Mouse (Mus musculus): ENCODE data around the gene Cachd1. TPM values are rescaled to one million over a fixed set of nuclear protein-coding genes. Genes with fewer than 3 reads are reported as not detected.

Cachd1 gene
- polyA plus RNA-seq, 1 experiment = 37.6 TPM

- H3K4me3 ChIP-seq (ENCODE audit: insufficient read depth, low read length) = no peak overlapping the region
- TF ChIP-seq CTCF (IDR thresholded peaks at IDR 0.05; ENCODE audit: borderline replicate concordance, insufficient read depth, low read length) (no peak), POLR2A (IDR thresholded peaks at IDR 0.05; ENCODE audit: low read depth, low read length) (no peak)
- H3K4me1 ChIP-seq (ENCODE audit: control insufficient read depth, insufficient read depth, low read length) = no peaks in the 10 kb centered on the region
- no peak overlapping the region for H3K27ac ChIP-seq (ENCODE audit: insufficient read depth, low read length)
Measured at GRCm38 (mm10) chr4:100925153-100925552, 148.7 kb downstream of the Cachd1 start.

GRCm38 (mm10) chr4:100926608-100927007 lies 150.1 kb downstream of the Cachd1 start:
- H3K4me1 ChIP-seq (ENCODE audit: control insufficient read depth, insufficient read depth, low read length) = no peaks in the 10 kb centered on the region
- no peak overlapping the region for H3K4me3 ChIP-seq (ENCODE audit: insufficient read depth, low read length)
- TF ChIP-seq CTCF (IDR thresholded peaks at IDR 0.05; ENCODE audit: borderline replicate concordance, insufficient read depth, low read length) = no peak
- no peak for TF ChIP-seq POLR2A (IDR thresholded peaks at IDR 0.05; ENCODE audit: low read depth, low read length)
- H3K27ac ChIP-seq (ENCODE audit: insufficient read depth, low read length) = no peak overlapping the region

GRCm38 (mm10) chr4:100927059-100927458 lies 150.6 kb downstream of the Cachd1 start:
- TF ChIP-seq CTCF (IDR thresholded peaks at IDR 0.05; ENCODE audit: borderline replicate concordance, insufficient read depth, low read length) (no peak), POLR2A (IDR thresholded peaks at IDR 0.05; ENCODE audit: low read depth, low read length) (no peak)
- no peak overlapping the region for H3K27ac ChIP-seq (ENCODE audit: insufficient read depth, low read length)
- H3K4me1 ChIP-seq (ENCODE audit: control insufficient read depth, insufficient read depth, low read length) = no peaks in the 10 kb centered on the region
- no peak overlapping the region for H3K4me3 ChIP-seq (ENCODE audit: insufficient read depth, low read length)

- H3K27ac ChIP-seq (ENCODE audit: insufficient read depth, low read length) = 0 out of 2 replicates have a peak overlapping the region, but pooled peaks have one; percentile 15
- H3K4me1 ChIP-seq (ENCODE audit: control insufficient read depth, insufficient read depth, low read length) = peaks cover 5% of the 10 kb centered on the region; the same call in 1 of the 2 replicates
- H3K4me3 ChIP-seq (ENCODE audit: insufficient read depth, low read length) = no peak overlapping the region
- TF ChIP-seq POLR2A (IDR thresholded peaks at IDR 0.05; ENCODE audit: low read depth, low read length) (no peak), CTCF (IDR thresholded peaks at IDR 0.05; ENCODE audit: borderline replicate concordance, insufficient read depth, low read length) (no peak)
Measured at GRCm38 (mm10) chr4:100943689-100944088, 167.2 kb downstream of the Cachd1 start.

GRCm38 (mm10) chr4:100944276-100944675 lies 167.8 kb downstream of the Cachd1 start:
- H3K4me1 ChIP-seq (ENCODE audit: control insufficient read depth, insufficient read depth, low read length) = peaks cover 6% of the 10 kb centered on the region; the same call in 1 of the 2 replicates
- H3K4me3 ChIP-seq (ENCODE audit: insufficient read depth, low read length) = no peak overlapping the region
- H3K27ac ChIP-seq (ENCODE audit: insufficient read depth, low read length) = no peak overlapping the region
- TF ChIP-seq POLR2A (IDR thresholded peaks at IDR 0.05; ENCODE audit: low read depth, low read length) = no peak
- TF ChIP-seq CTCF (IDR thresholded peaks at IDR 0.05; ENCODE audit: borderline replicate concordance, insufficient read depth, low read length) = no peak

GRCm38 (mm10) chr4:100945171-100945899 lies 168.9 kb downstream of the Cachd1 start:
- no peak overlapping the region for H3K27ac ChIP-seq (ENCODE audit: insufficient read depth, low read length)
- H3K4me3 ChIP-seq (ENCODE audit: insufficient read depth, low read length) = no peak overlapping the region
- TF ChIP-seq POLR2A (IDR thresholded peaks at IDR 0.05; ENCODE audit: low read depth, low read length) = no peak
- no peak for TF ChIP-seq CTCF (IDR thresholded peaks at IDR 0.05; ENCODE audit: borderline replicate concordance, insufficient read depth, low read length)

GRCm38 (mm10) chr4:100948494-100949425 lies 172.3 kb downstream of the Cachd1 start:
- peaks cover 7% of the 10 kb centered on the region; the same call in 1 of the 2 replicates for H3K4me1 ChIP-seq (ENCODE audit: control insufficient read depth, insufficient read depth, low read length)
- no peak for TF ChIP-seq CTCF (IDR thresholded peaks at IDR 0.05; ENCODE audit: borderline replicate concordance, insufficient read depth, low read length)
- no peak for TF ChIP-seq POLR2A (IDR thresholded peaks at IDR 0.05; ENCODE audit: low read depth, low read length)
- peak overlapping the region; percentile 37; the same call in 1 of the 2 replicates for H3K27ac ChIP-seq (ENCODE audit: insufficient read depth, low read length)
- no peak overlapping the region for H3K4me3 ChIP-seq (ENCODE audit: insufficient read depth, low read length)

More at GRCm38 (mm10) chr4:100945171-100945899, 168.9 kb downstream of the Cachd1 start:
- H3K4me1 ChIP-seq (ENCODE audit: control insufficient read depth, insufficient read depth, low read length) = peaks cover 9% of the 10 kb centered on the region; the same call in 1 of the 2 replicates

- H3K4me3 ChIP-seq (ENCODE audit: insufficient read depth, low read length) = no peak overlapping the region
- H3K4me1 ChIP-seq (ENCODE audit: control insufficient read depth, insufficient read depth, low read length) = peaks cover 4% of the 10 kb centered on the region; the same call in 1 of the 2 replicates
- H3K27ac ChIP-seq (ENCODE audit: insufficient read depth, low read length) = no peak overlapping the region
- TF ChIP-seq POLR2A (IDR thresholded peaks at IDR 0.05; ENCODE audit: low read depth, low read length) (no peak), CTCF (IDR thresholded peaks at IDR 0.05; ENCODE audit: borderline replicate concordance, insufficient read depth, low read length) (no peak)
Measured at GRCm38 (mm10) chr4:100950316-100950715, 173.8 kb downstream of the Cachd1 start.

GRCm38 (mm10) chr4:100951876-100952275 lies 175.4 kb downstream of the Cachd1 start:
- H3K4me1 ChIP-seq (ENCODE audit: control insufficient read depth, insufficient read depth, low read length) = peaks cover 4% of the 10 kb centered on the region; the same call in 1 of the 2 replicates
- H3K27ac ChIP-seq (ENCODE audit: insufficient read depth, low read length) = no peak overlapping the region
- no peak for TF ChIP-seq CTCF (IDR thresholded peaks at IDR 0.05; ENCODE audit: borderline replicate concordance, insufficient read depth, low read length)
- no peak overlapping the region for H3K4me3 ChIP-seq (ENCODE audit: insufficient read depth, low read length)

Measured in embryonic fibroblast, embryonic 13.5 days (primary cell).